Mouse (Mus musculus): ENCODE measurements around the gene Ncoa1.

- TF ChIP-seq EP300 (IDR thresholded peaks at IDR 0.05; ENCODE audit: low read depth) (no peak), CTCF (IDR thresholded peaks at IDR 0.05; ENCODE audit: low read depth) (no peak)
These were observed 244.2 kb downstream of the Ncoa1 start for GRCm38 (mm10) chr12:4232777-4233176.
